Mouse (Mus musculus): ENCODE results near the gene Rora.

Gene Rora

DNA sequence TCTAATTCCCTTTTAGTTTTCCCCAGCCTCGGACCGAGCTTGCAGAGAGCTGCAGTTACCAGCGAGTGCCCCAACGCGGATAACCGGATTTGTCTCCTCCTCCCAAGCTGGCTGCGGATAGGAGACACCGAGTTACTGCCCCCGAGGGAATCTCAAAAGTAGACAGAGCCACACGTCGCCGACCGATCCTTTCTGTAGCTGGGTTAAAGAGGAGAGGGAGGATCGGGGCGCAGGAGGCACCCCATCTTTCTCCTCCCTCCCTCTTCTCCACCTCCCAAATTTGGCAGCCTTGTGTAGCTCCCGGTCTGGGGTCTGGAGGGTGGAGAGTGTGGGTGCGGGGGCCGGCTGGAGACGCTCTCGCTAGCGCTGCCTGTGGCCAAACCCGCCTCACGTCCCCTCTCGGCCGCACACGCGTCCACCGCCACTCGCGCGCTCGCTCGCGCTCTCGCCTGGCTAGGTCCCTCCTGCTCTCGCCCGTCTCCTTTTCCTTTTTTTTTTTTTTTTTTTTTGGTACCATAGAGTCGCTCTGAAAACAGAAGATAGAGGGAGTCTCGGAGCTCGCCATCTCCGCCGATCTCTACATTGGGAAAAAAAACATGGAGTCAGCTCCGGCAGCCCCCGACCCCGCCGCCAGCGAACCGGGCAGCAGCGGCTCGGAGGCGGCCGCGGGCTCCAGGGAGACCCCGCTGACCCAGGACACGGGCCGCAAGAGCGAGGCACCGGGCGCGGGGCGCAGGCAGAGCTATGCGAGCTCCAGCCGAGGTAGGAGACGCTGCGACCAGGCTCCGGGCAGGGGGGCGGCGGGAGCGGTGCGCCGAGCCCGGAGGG, at the start of gene Rora:
Rora (plus strand) TSS at position 576 of the 828 bp plus-strand sequence.
- DNase-seq (ENCODE audit: low read depth, low spot score): peak; percentile 87

DNA sequence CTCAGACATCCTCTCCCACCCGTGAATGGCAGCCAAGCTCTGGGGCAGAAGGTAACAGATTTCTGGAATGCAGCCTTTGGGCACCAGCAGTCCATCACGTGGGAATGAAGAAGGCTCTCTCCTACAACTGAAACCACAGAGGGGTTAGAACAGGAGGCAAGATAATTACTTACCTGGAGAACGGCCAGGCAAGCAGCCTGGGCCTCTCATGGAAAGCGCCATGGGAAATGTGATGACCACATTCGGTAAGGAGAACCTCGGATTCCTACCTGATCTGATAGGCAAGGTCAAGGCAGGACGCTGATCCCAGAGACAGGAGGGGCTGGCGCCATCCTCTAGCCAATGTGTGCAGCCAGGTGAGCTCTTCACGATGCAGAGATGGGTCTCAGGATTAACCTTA, 39.6 kb upstream of the Rora start:
- DNase-seq (ENCODE audit: low read depth, low spot score): no peak

DNA sequence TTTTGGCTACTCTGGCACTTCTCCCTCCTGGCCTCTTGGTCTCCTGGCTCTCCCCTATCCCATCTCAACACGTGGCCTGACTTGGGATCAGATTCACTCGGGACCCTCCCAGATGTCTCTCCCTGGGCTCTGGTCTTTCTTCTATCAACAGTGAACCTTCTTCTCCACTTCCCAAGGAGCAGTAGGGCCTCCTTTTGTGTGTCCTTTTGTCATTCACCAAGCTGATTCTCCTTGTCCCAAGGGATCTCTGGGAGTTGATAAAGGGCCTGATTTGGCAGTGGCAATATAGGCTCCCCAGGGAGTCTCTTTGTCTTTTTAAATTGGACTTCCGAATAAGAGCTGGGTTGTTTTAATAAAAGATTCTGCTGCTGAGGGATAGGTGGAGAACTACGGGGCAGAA, 36.5 kb upstream of the Rora start:
- peak; percentile 79 for DNase-seq (ENCODE audit: low read depth, low spot score)

DNA sequence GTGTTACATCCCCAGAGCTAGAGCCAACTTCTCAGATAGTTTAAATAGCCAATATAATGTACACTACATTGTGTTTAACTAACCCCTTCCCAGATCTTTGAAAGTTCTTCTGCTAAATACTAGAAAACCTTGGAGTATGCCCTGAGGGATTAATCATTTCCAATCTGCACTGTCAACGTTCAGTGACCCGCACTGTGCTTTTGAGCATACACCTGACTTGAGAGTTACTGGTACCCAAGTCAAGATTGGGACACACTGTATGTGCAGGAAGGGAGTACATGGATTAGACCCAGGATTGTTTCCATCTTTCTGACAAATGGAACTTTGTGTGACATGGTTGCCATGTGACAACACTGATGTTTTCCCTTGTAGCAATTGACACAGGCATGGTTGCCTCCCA, 33.5 kb upstream of the Rora start:
- DNase-seq (ENCODE audit: low read depth, low spot score): no peak

DNA sequence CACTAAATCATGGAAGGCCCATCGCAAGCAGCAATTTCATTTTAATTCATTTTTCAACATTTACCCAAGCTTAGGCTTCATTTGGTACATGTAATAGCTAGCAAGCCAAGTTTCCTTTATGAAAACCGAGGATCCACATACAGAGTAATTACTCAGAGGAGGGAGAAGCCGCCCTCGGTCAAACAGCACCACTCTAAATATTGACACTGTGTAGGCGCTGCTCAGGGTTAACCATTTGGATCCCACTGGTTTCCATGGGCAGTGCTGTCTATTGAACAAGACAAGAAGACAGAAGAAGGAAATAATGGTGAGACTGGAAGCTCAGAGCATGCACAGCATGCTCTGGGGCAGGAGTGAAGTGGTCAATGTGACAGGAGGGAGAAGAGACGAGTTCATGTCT, 33.1 kb upstream of the Rora start:
- DNase-seq (ENCODE audit: low read depth, low spot score): no peak

DNA sequence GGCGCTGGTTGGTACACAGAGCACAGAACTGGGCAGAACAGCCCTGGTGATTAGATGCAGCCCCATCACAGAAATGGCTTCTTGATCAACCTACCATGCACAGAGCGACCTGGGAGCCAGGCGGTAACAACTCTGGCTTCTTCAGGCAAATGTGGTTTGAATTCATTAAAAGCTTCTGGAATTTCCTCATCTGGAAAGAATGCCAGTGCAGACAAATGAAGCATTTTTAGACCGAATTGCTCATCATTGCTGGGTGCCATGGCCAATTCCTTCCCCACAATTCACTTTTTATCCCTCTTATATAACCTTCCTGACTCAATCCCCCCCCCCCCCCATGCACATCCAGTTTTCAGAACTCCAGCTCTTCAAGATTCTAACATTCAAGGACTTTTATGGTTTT, 28.6 kb upstream of the Rora start:
- DNase-seq (ENCODE audit: low read depth, low spot score): no peak

DNA sequence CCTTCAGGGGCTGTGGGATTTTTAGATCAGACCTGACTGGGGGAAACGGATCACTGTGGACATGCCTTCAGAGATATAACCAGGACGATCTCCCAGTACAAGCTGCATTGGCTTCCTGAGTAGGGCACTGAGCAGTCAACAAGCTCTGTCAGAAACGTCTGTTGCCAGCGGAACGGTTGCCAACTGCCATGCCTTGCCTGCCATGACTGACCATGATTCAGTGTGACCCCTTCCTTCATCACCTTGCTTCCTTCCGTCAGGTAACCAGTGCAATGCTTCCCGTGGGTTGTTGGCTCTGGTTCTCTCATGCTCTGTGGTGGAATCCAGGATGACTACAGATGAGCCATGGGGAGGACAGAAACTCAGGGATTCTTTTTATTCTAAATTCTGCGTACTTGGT, 16.3 kb upstream of the Rora start:
- DNase-seq (ENCODE audit: low read depth, low spot score): no peak

DNA sequence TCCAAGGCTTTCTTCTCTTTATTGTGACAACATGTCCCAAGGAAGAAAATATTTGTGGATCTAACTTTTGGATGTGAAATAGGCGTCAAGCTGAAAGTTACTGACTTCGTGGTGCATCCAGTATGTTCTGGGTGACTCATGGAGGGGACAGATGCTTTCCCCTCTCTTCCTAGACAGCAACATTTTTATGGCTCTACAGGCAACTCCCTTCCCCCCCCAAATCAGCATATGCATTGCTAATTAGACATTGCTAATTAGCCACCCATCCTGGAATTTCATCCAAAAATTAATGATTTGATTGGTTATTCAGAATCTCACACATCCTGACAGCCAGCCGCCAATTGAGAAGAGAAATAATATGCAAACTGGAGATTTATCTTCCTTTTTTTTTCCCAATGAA, 12.5 kb upstream of the Rora start:
- no peak for DNase-seq (ENCODE audit: low read depth, low spot score)

DNA sequence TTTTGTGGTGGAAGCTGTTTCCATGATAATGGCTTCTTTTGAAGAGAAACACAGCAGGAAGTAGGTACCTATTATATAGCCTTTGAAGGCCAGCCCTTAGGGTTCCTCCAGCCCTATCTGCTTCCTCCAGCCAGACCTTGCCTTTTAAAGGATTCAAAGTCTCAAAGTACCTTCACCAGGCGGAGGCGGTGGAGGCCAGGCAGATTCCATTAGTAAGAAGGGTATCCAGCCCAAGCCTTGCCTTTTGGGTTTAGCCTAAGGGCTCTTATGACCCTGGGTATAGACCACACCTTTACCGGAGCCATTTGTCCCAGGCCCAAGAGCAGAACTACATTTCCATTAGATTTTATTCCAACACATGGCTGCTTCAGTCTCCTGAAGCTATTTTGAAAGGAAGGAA, 5.5 kb upstream of the Rora start:
- DNase-seq (ENCODE audit: low read depth, low spot score): peak; percentile 55

DNA sequence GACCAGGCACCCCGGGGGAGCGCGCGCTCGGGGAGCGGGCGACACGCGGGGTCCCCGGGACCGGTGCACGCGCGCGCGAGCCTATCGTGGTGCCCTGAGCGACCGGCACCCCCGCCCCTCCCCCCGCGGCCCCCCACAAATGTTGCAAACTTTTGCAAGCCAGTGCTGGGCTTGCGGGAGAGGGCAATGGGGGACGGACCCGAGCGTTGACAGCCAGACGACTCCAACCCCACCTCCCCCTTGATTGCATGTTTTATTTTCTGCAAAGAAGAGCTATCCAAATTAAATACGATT, 400 bp downstream of the Rora start:
- no peak for DNase-seq (ENCODE audit: low read depth, low spot score)

DNA sequence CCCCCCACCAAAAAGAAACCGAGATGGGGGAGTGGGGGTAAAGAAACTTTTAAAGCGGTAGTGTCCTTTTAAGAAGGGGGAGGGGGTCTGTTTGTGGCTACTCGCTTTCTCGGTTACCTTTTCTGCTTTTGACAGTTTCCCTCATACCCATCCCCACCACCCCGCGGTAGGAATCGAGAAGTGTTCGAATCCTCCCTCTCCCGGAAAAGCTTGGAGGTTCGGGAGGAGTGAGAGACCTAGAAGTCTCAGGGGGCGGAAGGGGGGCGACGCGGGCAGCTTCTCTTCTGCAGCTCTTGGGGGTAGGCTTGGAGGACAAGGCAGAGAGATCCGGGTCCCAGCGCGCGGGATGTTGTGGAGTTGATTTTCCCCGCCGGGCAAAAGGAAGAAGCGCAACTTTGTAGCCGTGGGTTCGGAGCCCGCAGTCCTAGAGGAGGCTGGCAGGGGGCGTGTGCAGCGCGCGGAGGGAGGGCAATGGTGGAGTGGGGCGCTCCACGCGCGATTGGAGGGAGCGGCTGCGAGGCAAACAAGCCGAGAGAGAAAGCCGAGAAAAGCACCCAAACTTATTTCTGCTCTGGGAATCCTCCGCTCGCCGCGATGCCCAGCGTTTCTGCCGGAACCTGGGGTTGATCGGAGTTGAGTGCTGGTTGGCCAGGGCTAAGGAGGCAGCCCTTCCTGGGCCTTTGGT, 889 bp downstream of the Rora start:
- DNase-seq (ENCODE audit: low read depth, low spot score): peak; percentile 30

DNA sequence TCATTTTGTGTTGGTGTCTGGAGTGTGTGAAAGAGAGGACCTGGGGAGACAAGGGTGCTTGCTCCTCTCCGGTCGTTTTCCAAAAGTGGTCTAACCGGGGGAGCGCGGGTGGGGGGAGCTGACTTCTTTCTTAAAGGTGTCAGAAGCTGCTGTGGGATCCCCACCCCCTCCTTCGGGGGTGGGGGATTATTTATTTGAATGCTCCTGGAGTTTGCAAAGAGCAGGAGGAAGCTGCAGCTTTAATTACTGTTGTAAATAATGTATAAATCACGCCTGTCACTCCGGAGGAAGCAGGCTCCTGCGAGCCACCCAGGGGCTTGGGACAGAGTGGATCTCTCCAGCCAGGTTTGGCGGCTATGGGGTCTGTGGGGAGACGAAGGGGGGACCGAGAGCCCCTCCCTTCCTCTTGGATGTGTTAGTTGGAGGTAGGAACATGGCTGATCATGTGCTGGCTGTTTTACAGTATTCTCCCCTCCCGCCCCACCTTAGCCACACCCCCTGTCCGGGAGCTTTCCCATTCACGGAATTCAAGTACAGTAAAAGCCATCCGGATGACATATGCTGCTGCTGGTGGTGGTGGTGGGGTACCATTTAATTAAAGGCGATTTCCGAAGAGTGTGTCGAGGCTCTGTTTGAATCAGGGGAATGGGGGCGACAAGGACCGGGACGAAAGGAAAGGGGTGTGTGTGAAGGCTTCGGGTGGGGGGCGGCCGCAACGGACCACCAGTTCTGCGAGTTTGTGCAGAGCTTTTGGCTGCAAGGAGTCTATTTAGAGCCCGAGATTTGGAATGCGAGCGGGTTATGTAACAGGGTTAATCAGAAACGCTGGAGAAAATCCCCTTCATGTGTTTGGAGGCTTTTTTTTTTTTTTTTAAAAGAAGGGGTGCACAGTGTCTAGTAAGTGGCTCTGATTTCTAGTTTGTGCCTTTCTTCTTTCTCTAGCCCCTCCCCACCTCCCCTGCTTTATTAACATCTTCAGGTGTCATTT, 1.7 kb downstream of the Rora start:
- DNase-seq (ENCODE audit: low read depth, low spot score): peak; percentile 51

DNA sequence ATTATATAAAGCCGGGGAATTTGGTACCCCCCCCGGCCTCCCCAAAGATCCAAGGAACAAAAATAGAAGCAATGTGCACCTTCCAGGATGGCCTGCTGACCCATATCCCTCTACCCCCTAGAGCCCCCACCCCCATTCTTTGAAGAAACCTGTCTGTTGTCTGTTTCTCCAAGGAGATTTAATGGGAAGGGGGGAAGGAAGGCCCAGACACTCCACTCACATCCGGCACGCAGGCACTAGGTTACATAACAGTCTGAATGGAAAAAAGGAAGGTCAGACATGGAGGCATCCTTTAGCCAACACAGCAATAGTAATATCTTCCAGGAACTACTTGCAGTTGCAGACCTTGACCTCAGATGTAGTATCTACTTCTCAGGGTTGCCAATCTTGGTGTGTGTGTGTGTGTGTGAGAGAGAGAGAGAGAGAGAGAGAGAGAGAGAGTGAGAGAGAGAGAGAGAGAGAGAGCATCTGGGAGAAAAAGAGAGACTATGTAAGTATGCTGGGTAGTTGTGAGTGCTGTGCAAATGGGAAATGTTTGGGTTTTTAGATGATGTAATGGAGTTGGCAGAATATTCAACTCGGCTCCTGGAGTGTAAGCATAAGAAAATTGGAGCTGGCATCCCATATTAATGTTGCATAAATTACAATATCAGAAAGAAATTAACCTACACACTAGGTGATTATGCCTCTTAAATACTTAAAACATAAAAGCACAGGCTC, 2.6 kb downstream of the Rora start:
- no peak for DNase-seq (ENCODE audit: low read depth, low spot score)

DNA sequence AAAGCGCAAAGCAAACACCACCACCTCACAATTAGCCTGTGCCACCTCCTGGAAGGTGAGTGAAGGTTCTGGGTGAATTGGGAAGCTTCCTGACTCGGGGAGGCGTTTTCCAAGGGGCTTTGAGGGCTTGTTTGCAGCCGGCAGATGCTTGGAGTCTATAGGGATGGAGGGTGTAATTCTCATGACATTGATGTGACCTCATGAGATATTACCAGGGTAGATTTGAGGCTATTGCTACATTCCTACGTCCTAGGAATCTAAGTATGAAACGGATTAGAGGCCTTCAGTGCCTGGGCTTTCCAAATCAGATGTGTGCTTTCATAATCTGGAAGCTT, 3.2 kb downstream of the Rora start:
- no peak for DNase-seq (ENCODE audit: low read depth, low spot score)

DNA sequence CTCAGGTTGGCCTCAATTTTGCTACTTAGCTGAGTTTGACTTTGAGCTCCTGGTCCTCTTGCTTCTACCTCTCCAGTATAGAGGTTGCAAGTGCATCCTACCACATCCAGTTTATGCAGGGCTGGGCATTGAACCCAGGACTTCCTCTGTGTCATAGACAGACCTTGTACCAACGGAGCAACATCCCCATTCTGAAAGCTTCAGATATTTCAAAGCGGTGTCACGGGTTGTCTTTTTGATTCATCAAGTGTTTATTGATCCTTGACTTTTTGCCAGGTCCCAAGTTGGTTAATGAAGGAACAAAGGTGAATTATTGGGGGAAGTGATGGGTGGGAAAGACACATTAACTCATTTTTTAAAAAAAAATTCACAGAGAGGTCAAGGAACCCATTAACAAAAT, 17.1 kb downstream of the Rora start:
- no peak for DNase-seq (ENCODE audit: low read depth, low spot score)

DNA sequence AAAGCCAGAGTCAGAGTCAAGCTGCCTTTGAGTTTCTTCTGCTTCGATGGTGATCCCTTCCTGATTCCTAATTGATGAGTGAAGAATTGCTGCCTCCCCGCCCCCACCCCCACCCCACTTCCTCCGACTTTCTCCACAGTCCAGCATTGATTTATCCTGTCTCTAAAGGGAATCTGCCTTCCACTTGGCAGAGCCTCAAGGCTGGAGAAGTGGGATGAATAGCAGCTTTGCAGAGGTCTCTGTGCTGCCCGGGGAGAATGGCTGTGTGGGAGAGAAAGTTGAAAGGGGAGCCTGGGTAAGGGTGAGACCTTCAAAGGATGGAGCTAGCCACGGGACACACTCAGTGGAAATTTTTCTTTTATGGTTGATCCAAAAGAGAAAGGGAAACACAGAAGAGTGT, 18.9 kb downstream of the Rora start:
- no peak for DNase-seq (ENCODE audit: low read depth, low spot score)

DNA sequence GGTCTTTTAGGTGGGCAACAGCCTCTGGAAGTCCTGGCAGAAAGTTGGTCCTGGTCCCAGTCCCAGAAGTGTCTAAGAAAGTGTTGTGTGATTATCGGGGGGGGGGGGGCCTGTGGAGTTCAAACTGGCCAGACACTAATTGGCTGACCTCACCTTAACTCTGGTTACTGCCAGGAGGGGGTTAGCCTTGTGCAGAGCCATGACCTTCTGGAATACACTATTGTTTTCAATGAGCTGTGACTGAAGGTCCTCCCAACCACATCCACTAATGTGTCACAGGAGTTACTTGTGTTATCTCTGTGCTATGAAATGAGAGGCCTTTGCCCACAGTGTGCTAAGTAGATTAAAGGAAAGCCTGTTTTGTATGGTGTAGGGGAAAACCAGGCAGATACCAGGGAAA, 19.6 kb downstream of the Rora start:
- DNase-seq (ENCODE audit: low read depth, low spot score): no peak

DNA sequence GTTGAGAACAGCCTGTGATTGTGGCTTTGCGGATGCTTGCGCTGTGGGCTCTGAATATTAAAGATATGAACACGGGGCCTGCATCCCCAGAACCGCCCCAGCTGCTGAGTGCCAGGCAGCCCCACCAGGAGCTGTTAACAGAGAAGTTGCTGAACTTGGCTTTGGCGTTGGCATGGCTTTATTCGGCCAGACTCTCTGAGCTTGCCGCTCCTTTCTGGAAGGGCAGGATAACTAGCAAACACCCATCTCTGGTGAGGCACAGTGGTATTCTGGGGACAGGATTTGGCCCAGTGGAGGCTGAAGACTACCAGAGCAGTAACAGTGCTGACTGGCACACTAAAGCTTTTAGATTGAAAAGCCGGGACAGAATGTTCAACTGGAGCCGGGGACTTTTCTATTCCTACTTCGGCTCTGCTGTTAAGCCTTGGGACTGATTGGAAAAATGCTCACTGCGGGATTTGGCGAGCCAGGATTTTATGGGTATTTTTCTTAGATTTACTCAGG, 26.3 kb downstream of the Rora start:
- DNase-seq (ENCODE audit: low read depth, low spot score): no peak

DNA sequence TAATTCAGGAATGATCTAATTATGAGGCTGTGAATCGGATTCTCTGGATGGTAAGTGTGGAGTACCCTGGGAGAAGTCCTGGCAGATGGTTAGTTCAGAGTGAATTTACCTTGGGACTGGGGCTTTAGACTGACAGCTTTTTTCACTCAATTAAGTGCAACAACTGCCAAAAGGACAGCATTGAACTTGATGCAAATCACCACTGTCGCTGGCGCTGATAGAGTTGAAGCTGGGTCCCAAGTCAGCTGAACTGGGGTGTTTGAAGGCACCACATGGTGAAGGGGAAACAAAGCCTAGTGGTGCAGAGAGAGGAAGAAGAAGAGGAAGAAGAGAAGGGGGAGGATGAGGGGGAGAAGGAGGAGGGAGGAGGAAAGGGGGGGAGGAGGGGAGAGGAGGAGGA, 30.4 kb downstream of the Rora start:
- DNase-seq (ENCODE audit: low read depth, low spot score): no peak

DNA sequence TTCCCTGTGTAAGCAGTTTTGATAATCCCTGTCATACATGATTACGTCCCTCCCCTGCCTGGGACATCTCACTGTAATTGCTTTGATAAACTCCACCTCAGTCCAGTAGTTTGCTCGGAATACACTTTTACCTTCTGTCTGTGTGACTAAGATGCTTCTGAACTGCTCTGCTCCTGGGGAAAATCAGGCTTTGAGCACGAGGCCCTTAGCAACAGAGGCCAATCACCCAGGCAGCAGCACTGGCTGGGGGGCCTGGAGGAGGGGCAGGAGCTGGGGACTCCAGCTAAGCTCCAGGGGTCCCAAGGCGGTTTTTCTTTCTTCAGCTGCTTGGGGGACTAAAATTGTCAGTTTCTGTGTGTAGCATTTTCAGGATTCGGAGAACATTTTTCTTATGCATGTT, 32.0 kb downstream of the Rora start:
- no peak for DNase-seq (ENCODE audit: low read depth, low spot score)

DNA sequence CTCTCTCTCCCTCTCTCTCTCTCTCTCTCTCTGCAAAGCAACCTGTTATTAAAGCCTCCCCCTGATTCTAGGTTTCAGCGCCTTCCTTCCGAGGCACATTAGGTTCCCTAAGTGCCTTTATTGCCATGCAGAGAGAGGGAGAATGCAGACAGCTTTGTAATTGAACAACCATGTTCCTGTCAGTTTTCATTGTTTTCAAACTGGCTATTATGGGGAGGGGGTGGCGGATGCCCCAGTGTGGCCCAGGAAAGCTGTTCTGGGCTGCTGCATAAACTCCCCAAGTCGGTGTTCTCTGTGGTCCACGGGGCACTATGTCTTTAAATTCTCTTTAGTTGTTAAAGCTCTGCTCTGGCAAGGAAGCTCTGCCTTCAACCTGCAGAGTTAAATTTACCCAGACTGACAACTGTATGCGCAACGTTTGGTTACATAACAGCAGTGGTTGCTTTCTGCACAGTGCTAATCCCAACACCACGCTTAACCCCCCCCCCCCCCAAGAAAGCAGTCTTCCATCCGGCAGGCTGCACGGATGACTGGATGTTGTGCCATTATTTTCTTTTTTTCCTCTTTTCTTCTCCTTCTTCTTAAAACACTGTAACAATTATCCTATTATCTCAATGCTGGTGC, 33.8 kb downstream of the Rora start:
- DNase-seq (ENCODE audit: low read depth, low spot score): no peak

Measured in ES-CJ7 (cell line).